Mouse (Mus musculus) urinary bladder, postnatal 36 days (tissue): ENCODE data around the gene Dqx1.

Source experiments
- DNase-seq, 2 experiments: peaks; one replicate each; pipeline ENCODE4 v3.0.0; 2022; ENCODE audit warnings: low spot score in 2 of 2, mixed read lengths in 1 of 2

The Dqx1 gene

DNA sequence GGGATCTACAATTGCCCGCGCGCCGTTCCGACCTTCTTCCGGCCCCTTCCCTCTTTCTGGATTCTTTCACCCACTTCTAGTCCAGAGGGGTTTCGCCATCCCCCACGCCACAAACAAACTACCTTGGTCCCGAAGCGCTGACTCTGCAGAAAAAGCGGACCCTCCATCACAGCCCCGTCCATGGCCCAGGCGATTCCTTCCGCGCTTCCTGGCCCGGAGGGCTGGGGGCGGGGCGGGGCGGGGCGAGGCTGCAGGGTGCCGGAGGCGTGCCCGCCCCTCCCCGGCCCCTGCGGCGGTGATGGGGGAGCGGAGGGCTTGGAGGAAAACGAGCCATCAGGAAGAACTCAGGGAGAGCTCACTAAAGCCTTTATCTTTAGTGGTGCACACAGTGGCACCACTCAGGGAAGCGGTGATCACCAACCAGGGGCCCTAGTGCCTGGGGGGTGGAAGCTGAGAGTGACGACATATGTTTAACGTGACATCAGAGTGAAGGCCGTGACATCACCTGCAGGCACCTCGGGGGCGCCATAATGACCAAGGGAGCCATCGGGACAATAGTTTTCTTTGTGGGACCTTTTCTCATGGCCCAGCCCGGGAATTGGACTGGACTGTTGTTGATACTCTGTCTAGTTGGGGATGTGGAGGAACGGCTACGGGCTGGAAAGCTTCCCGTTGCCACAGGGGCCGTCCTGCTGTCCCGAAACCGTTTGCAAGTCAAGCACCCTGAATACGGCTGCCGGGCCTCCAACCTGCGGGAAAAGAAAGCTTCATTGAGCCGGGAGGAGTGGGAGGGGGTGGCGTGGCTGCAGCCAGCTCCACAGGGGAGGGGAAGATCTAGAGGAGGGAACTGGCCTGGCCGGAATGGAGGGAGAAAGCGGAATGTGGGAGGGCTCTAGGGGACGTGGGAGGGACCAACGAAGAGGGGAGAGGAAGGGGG lies 24.1 kb upstream of the Dqx1 start, which contains the start of the genes Dok1 and Loxl3:
Dok1 (minus strand) TSS at position 223 of the 937 bp plus-strand sequence.
Loxl3 (plus strand) TSS at position 925 of the 937 bp plus-strand sequence.
- peak; percentile 71 to 72 for DNase-seq

DNA sequence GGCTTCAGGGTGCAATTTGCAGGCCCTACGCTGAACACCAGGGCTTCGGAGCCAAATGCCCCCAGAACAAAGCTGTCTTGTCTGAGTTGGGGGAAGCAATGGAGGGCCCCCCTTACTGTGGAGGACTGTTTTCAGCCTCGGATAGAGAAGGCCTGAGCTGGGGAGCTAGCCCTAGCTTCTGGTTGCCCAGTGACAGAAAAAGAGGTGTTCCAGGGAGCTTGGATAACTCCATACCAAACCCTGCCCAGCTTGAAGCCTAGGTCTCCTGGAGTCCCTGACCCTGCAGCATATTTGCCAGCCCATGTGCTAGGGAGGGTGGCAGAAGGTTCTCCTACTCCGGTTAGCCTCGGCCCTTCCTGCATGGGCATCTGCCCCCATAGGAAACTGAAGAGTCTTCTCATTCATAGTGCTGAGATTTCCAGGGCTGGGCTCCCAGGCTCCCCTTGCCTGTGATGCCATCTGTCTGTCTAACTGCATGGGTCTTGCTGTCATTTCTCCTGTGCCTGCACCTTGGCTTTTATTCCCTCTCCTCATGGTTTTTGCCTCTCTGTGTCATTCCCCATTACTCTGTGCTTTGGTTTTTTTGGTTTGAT lies 23.1 kb upstream of the Dqx1 start:
- DNase-seq: no peak

DNA sequence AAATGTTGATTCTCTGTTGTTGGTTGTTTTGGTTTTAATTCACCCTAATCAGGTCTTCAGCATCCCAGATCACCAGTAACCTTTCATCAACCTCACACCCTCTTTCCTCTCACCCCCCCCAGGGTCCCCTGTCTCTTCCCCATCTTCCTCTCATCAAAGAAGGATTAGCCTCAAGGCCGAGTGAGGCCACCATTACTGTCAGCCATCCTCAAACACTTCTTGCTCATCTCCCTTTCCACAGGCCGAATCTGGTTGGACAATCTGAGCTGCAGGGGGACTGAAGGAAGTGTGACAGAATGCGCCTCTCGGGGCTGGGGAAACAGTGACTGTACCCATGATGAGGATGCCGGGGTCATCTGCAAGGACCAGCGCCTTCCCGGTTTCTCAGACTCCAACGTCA lies 20.5 kb upstream of the Dqx1 start:
- no peak for DNase-seq

DNA sequence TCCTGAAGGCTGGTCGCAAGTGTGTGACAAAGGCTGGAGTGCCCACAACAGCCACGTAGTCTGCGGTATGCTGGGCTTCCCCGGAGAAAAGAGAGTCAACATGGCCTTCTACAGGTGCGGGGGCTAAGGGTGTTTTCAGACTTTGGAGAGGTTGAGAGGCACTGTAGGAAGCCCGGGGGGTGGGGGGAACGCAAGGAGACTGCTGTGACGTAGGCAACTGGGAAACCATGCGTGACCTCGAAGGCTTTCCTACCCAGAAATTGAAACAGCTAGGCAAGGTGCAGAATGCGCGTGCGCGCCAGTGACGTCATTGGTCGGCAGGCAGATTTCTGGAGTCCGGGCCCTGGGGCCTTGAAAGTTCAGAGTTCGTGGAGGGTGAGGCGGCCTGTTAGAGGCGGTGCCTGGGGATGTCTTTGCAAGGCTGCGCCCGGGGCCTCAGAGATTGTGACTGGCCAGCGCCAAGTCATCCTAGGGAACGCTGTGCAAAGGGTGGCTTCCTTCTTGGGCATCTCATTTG lies 19.1 kb upstream of the Dqx1 start:
- peak; percentile 80 to 92 for DNase-seq

DNA sequence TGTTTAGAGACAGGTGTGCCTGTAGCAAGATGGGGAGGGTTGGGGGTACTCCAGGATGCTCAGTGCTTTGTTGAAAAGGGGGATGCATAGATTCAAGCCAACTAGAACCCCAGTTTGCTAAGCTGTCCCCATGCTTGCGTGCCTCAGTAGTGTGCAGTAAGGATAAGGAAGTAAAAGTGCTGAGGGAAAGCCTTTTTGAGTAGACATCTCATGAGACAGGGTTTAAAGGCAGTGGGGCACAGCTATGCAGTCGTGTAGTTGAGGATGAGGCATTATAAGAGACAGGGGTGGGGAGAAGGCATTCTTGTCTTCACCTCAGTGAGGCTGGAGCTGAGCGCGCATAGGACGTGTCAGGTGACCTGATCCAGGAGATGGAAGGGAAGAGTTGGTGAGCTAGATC lies 17.0 kb upstream of the Dqx1 start:
- no peak for DNase-seq

DNA sequence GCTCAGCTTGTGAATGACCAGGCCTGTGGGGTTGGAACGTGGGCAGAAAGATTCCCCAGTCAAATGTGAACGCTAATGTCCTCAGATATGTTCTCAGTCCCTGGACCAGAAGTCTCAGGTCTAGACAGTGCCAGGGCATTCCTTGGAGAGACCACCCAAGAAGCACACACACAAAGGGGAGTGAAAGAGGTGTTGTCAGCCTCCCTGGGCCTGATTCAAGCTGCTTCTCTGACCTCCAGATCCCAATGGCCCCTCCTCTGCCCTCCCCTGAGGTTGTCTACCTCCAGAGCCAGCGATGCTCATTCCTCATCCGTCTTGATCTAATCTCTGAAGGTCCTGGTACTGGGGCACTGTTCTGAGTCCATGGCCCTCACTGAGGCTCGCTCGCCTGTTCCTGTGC lies 14.1 kb upstream of the Dqx1 start:
- no peak for DNase-seq

DNA sequence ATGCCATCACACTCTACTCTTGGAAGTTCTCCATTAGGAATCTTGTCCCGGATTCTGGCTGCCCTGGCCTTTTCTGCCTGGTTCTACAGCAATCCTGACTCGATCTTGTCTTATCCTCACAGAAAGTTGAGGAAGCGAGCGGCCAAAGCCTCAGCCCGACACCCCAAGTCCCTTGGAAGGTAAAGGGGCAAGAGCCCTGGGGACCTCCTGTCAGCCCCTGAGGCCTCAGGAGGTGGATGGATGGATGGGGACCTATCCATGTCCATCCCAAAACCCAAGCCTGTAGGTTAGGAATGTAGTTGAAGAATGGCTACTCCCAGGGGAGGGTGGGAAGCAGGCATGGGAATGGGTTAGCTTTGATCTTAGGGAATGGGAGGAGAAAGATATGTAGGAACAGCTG lies 13.7 kb upstream of the Dqx1 start:
- DNase-seq: no peak

DNA sequence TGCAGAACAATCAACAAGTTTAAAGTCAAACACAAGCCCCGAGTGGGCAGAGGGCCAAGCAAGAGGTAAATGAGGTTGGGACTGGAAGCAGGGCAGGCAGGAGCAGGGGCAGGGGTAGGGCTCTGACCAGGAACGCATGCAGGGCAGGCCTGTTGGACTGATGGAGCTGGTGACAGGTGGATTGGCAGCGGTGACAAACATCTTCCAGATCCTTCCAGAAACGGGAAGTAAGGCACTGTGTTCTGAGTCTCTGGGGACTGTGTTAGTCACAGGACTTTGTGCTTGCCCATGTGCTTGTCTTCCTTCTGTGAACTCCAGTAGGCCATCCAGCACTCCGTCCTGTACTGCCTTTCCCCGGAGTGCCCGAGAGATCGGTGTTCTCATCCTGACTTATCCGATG lies 12.9 kb upstream of the Dqx1 start:
- DNase-seq: no peak

DNA sequence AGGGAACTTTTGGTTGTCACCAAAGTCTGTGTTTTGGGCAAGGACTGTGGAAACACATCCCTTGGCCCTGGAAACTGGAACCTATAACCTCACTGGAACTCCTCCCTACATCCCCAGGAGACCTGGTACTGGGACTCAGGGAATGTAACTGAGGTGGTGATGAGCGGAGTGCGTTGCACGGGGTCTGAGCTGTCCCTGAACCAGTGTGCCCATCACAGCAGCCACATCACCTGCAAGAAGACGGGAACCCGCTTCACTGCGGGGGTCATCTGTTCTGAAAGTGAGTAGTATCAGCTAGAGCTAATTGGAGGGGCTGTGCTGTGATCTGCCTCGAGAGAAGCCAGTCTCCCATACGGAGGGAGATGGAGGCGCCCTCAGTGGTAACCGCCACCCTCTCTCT lies 8.3 kb upstream of the Dqx1 start:
- DNase-seq: no peak

DNA sequence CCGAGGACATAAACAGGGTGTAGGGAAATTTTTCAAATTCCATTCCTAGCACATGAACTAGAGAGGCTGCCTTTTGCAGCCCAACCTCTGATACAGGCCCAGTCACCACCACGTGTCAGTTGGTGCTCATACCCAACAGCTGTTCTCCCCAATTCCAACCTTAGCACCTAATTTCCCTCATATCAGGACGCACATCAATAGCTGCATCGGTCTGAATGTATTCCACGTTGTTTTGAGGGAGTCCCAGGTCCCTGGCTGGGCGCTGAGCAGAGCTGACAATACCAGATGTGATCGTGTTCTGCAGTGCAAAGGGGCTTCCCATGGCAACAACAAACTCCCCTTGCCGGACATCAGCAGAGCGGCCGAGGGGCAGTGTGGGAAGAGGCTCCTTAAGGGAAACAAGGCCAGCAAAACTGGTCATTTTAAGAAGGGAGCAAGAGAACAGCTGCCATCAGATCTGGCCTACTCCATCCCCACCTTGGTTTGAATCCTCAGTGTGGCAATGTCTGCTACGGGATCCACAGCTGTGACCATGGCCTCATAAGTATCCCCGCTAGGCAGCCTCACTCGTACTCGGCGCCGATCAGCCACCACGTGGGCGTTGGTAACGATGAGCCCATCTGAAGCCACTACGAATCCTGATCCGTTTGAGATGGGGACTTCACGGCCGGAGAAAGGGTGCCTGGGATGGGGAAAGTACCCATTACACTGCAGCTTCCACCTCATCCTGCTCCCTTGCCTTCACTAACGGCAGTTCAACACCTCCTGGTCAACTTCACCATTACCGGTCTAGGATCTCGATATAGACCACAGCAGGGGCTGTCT lies 4.3 kb upstream of the Dqx1 start:
- DNase-seq: peak in 1 of 2 experiments; percentile 26

DNA sequence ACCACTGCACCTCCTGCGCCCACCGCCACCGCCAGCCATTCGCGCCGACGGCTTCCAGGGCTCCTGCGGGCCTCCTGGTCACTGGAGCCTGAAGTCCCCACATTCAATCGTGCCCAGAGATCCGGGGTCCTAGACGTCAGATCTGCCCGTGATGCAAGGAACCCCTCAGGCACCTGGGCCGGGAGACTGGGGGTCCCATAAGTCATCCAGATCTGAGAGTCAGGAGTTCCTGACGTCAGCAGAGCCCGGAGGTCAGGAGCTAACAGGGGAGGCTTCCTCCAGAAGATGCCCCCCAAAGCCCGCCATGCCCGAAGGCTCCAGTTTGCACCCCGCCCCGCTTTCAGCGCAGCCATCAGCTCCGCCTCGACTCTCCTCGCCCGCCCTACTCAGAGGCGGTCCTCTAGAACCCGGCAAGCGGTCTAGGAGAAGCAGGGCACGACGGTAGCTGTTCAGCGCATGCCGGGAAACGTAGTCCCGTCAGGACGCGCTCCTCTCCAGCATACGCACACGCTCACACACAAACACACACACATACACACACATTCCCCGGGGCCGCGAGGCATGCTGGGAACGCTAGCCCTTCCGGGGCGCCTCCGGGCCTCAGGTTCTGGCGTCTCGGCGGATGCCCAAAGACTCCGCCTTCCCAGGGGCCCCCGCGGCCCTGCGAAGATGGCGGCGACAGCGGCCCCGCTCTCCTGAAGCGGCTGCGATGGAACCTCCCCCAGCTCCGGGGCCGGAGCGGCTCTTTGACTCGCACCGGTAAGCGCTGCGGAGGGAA lies 3.4 kb upstream of the Dqx1 start, which contains the start of gene Aup1:
Aup1 (plus strand) TSS at position 448 of the 778 bp plus-strand sequence.
- DNase-seq: peak; percentile 96 to 97

DNA sequence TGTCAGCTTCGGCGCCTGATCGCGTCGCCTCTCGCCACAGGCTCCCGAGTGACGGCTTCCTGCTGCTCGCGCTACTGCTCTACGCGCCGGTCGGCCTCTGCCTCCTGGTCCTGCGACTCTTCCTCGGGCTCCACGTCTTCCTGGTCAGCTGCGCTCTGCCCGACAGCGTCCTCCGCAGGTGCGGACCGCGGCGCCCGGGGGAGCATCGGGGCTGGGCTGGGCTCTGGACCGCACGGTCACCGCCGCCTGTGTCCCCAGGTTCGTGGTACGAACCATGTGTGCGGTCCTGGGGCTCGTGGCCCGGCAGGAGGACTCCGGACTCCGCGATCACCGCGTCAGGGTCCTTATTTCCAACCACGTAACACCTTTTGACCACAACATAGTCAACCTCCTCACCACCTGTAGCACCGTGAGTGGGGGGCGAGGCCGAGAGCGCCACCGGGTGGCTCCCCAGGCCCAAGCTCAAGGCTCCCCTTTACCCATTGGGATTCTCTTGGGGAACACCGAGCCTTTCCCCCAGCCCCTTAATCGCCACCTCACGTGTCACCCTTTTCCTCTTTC lies 2.7 kb upstream of the Dqx1 start, which contains the start of gene Htra2:
Htra2 (minus strand) TSS at position 403 of the 561 bp plus-strand sequence.
- no peak for DNase-seq

DNA sequence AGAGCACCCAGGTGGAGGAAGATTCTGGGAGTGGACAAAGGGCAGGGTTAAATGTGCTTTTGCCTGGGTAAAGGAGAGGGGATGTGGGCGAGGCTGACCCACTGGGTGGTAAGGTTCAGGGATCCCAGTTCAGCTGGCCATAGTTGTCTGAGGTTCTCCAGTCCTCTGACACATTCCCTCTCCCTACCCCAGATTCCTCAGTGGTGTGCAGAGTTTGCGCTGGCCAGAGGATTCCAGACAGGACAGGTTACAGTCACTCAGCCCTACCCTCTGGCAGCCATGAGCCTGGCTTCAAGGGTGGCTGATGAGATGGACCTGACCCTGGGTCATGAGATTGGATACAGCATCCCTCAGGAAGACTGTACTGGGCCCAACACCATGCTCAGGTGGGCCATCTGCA lies 1.1 kb downstream of the Dqx1 start:
- DNase-seq: no peak

DNA sequence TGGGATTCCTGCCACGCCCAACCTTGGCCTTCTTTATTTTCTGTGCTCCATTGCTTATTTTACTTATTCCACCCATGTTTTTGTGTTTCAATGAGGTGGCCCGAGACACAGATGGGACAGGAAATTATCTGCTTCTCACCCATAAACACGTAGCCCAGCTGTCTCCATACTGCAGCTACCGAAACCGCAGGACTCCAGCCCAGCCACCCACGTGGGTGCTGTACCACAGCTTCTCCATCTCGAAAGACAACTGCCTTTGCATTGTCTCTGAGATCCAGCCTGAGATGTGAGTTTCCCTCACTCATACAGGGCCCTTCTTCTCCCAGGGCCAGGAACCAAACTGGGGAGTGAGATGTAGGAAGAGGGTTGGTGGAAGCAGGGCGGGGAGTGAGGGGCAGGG lies 8.4 kb downstream of the Dqx1 start:
- no peak for DNase-seq

DNA sequence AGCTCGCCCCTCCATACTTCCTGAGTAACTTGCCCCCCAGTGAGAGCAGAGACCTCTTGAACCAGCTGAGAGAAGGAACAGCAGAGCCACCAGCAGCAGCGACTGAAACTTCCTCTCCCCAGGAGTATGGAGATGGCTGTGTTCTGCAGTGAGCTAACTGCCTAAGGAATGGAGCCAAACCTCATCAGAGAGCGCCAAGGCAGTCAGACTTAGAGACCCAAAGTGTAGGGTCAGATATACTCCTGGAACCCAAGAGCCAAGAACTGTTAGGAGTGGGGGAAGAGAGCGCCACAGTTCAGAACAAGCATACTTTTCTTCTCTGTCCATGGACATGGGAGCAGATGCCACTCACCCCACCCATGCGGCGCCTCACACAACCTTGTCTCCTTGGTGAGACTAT lies 8.8 kb downstream of the Dqx1 start:
- no peak for DNase-seq

DNA sequence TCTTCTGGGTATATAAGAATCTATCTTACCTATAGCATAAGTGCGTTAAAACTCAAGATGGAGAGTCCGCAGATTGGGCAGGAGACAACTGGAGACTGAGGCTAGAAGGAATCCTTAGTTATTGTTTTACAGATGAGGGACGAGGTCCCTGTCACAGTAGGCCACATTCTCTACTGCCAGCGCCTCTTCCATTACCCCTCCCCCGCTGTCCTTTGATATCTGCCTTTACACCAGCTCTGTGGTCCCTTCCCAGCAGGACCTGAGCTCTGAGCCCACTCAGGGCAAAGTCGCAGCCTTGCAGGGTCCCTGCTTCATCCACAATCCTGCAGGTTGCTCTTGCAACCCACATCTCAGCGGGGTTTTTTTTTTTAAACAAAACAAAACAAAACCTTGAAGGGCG lies 10.6 kb downstream of the Dqx1 start:
- DNase-seq: no peak

DNA sequence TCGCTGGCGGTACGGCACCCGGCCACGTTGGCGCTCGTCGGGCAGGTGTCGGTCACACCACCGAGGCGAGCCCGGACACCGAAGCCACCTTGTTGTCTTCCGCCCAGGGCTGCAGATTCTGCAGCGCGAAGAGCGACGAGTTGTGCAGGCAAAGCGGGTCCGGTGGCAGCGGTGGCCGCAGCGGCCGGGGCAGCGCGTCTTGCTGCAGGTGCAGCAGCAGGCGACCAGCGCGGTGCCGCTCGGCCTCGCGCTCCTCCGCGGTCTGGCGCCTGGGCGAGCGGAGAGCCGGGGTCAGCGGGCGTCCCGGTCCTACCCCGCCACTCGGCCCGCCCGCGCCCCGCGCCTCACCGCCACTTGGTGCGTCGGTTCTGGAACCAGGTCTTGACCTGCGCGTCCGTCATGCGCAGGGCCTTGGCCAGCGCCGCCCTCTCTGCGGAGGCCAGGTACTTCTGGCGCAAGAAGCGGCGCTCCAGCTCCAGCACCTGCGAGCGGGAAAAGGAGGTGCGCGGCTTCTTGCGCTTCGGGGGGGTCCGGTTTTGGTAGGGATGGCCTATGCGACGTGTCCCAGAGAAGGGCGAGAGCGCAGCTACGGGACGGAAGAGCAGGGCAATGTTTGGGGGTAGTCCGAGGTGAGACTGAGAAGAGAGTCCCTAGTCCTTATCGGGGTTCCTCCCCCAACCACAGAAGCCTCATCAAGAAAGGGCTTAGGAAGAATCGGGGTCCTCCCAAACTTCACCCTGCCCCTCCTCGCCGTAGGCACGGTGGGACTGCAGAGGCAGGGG lies 11.3 kb downstream of the Dqx1 start:
- DNase-seq: no peak

DNA sequence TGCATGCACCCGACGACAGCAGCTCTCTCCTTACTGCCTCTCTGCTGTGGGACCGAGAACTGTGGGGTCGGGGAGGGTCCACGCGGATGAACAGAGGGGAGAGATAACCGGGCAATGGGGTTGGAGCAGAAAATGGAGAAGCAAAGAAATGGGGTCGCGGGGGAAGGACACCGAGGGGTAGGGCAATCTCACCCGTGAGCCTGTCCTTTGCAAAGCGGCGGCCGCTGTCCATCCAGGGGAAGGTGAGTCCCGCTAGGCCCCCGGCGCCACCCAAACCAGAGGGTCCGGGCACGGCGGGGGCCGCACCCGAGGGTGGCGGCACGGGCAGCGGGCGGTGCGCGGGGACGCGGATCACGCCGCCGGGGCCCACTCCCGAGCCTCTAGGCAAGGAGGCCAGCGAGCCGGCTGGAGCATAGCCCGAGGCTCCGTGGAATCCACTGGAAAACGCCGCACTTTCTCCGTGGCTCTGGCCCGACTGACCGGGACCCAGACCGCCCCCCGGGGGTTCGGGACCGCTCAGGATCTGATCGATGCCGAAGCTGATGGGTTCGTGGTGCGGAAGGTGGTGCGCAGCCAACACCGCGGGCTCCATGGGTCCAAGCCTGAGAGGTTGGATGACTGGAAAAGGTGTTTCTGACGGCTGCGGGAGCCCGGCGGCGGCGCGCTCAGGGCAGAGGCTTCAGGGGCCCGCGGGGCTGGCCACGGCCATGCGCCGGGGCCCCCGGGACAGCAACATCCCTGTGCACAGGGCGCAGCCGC lies 12.0 kb downstream of the Dqx1 start:
- DNase-seq: no peak

DNA sequence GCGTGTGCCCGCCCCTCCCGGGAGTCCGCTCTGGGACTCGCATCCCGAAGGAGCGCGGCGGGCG lies 12.4 kb downstream of the Dqx1 start, which contains the start of gene Tlx2:
Tlx2 (minus strand) TSS at position 47 of the 64 bp plus-strand sequence.
- DNase-seq: no peak
